Mouse (Mus musculus): ENCODE measurements around the gene Gpr18.

DNA sequence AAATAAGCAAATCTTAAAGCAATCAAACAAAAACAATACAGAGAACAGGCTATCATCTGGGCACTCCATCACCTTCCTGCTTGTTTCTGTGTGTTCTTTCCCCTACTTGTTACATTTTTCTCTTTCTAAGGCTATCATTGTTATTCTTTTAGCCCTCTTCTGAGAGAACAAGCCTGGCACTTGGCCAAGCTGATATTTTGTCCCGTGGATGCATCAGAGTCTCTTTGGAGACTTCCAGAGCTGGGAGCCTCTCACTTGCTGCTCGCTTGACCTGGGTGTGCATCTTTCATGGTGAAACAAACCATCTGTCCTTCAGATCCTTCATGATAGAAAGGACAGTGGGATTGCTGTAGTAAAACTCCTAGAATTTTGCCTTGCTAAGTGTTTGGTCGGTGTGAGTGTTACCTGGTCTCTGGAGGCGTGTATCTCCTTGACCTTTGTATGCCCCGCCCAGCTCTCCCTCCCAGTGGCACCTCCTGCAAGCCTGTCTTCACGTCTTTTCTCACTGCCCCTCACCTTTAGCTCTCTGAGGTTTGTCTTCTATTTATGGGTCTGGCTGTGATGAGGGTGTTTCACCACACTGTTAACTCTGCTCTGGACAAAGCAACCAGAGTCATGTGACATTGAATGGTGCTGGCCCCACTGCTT lies 31.3 kb downstream of the Gpr18 start:
- no peak for TF ChIP-seq TAL1 (IDR thresholded peaks at IDR 0.05; ENCODE audit: low read length)
- no peak for TF ChIP-seq GATA1 (IDR thresholded peaks at IDR 0.05; ENCODE audit: low read length)
